Mouse (Mus musculus) activated CD4-positive, CD25-positive, alpha-beta regulatory T cell, adult 4 months (primary cell): ENCODE measurements around the gene Zfp982. TPM values are rescaled to one million over a fixed set of nuclear protein-coding genes. Genes with fewer than 3 reads are reported as not detected.

Experiments
- polyA plus RNA-seq, 2 experiments: library from polyadenylated mRNA; unstranded; fragments of 100-300 nt; shearing (Covaris generic); gene quantifications; one replicate each; pipeline ENCODE4 v1.2.1; 2017

Gene Zfp982
- polyA plus RNA-seq, 2 experiments from 2014 or later: 0.49 TPM; not detected in 1

Other genes with a start within 250 kb of the Zfp982 start
- under 1 TPM; 0.46 to 0.73 TPM for gene Zfp988, start 186.7 kb upstream of the Zfp982 start, polyA plus RNA-seq
- gene Zfp978, start 131.1 kb upstream of the Zfp982 start, polyA plus RNA-seq: under 1 TPM in 1 of 2 experiments, not detected in 1; 0.33 TPM
- gene Gm16503, start 47.8 kb downstream of the Zfp982 start, polyA plus RNA-seq: under 1 TPM in 1 of 2 experiments, not detected in 1; 0.22 TPM
- gene Zfp985, start 60.9 kb downstream of the Zfp982 start, polyA plus RNA-seq: 1 to 10 TPM in 1 of 2 experiments, under 1 TPM in 1; 0.73 to 2.9 TPM
- gene Zfp979, start 150.1 kb downstream of the Zfp982 start, polyA plus RNA-seq: under 1 TPM in 1 of 2 experiments, not detected in 1; 0.85 TPM
- gene Zfp534, start 210.1 kb downstream of the Zfp982 start, polyA plus RNA-seq: 1 to 10 TPM in 1 of 2 experiments, not detected in 1; 1.0 TPM